Mouse (Mus musculus) urinary bladder, postnatal 4 days (tissue): ENCODE measurements around the gene Trib2.
A peak's percentile ranks its signal among the peaks of the same experiment; 100 is the strongest.

Source experiments
- DNase-seq, 2 experiments: peaks; one replicate each; pipeline ENCODE4 v3.0.0; 2021 to 2022; ENCODE audit warnings: low spot score in 2 of 2

Gene Trib2

DNA sequence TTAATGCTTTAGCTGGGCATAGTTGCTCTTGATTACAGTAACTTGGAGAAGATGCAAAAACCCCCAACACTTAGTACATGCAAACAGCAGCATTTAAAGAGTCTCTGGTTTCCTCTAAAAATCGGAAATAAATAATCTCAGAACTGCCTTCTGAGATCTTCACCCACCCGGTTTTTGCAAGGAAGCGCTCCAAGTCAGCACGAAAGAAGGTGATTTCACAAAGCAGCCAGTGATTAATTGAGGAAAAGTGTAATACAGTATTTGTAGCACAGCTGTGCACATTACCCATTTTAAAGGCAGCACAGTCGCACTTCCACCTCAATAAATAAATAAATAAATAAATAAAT, 2.9 kb downstream of the Trib2 start:
- DNase-seq: no peak

DNA sequence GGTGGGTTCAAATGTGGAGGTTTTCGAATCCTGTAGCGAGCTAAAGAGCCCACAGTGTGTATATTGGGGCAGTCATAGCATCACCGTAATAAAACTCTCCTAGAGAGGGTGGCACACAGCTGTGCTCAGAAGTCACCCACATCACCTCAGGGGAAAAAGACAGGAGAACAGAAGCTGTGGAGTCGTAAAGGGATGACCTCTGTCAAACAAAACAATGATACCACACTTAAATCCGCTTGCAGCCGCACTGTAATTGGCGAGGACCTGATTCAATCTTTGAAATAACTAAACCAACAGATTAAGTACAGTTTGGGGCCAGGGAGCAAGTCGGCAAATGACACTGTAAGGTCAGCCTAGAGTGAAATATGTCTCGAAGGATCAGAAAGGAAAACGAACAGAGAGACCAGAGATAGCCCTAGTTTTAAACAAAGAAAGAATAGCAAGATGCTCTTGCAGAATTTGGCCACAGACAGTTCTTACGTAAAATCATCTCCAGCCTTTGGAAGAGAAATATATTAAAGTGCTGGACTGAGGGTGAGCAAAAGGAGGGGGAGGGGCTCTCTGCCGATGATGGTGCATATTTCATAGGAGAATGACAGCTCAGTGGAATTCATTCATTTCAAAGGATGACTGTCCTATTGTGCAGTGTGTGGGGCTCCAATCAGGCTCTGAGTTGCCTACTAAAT, 3.4 kb downstream of the Trib2 start:
- DNase-seq: no peak

DNA sequence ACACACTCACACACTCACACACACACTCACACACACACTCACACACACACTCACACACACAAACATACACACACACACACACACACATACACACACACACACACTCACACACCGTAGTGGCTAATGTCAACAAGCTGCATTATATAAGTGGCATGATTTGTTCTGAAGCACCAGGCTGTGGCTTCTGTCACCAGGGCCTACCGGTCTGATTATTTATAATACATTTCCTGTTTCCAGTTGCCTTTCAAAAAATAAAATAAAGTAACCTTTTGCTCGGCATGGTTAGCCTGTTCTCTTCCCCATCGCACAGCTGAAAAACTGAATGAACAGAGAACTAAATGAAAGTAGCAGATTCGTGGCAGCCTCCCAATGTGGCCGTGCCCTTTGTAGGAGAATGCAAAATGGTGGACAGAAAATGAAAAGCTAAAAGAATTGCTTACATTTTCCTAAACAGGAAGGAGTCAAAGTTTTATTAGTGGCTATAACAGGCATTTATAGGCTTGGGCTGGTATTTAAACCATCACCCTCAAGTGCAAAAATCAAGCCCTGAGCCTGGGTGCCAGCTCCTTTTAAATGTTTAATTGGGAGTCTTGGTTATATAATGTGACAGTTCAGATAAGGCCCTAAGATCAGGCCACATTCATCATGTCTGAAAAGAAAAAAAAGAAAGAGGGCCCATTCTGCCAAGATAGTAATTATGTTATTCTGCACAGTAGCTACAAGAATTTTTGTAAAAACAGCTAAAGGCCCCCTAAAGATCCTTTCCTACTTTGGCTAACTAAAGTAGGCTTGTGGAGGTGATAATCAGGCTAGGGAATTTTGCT, 4.4 kb downstream of the Trib2 start:
- DNase-seq: no peak

DNA sequence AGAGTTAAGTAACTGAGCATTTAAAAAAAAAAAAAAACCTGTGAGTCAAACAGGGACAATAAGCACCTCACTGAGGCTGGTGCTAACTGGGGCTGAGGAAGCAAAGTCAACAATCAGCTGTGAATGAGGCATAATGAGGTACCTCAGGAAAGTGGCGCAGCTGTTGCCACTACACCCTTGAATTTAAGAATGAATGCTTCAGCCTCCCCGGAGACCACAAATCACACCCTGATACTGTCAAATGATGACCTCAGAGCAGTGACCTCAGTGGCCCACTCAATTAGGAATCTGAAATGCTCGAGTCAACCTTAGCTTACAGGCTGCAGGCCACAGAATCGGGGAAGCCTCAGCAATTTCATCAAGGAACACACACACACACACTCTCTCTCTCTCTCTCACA, 5.0 kb downstream of the Trib2 start:
- DNase-seq: no peak

DNA sequence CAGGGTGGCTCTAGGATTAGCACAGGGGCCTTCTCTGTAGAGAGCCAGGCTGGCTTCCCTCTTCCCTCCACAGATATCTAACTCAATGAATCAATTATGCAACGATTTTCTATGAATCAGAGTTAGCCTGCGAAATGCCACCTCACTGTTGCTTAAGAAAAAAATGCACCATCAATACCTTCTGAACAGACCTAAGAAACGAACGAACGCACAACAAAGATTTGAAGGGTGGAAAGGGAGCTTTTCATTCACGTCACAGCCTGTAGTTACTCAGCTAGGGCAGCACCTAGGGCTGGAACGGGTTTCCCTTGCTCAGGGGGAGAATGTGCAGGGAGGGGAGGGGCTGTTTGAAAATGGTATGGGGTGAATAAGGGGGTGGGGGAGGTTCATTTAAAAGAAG, 5.8 kb downstream of the Trib2 start:
- no peak for DNase-seq

DNA sequence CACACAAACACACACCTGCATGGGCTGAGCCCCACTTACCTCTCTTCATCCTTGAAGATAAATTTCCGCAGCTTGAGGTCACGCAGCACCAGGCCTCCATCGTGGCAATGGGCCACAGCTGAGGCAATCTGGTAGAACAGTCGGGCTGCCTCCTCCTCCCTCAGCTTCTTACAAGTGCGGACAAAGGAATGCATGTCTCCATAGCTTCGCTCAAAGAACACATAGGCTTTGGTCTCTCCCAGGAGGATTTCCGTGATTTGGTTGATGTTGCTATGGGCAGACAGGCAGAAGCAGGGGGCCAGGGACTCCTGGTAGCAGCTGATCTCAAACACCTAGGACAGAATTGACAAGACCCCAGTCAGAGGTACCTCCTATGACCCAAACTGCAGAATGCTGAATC, 7.1 kb downstream of the Trib2 start:
- DNase-seq: no peak

DNA sequence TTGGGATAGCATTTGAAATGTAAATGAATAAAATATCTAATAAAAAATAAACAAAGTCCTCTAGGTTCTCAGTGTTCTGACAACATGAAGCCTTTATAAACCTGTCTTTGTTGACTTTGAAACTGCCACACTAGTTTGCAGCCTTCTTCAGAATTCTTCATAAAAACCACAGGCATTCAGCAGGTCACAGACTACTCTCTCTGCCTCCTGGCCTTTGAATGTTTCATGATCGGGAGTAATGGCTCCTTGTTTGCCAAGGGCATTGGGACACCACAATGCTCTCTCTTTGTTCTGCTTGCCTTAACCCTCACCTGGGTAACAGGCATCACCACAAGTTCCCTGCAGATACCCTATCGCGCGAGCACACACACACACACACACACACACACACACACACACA, 7.5 kb downstream of the Trib2 start:
- DNase-seq: no peak

DNA sequence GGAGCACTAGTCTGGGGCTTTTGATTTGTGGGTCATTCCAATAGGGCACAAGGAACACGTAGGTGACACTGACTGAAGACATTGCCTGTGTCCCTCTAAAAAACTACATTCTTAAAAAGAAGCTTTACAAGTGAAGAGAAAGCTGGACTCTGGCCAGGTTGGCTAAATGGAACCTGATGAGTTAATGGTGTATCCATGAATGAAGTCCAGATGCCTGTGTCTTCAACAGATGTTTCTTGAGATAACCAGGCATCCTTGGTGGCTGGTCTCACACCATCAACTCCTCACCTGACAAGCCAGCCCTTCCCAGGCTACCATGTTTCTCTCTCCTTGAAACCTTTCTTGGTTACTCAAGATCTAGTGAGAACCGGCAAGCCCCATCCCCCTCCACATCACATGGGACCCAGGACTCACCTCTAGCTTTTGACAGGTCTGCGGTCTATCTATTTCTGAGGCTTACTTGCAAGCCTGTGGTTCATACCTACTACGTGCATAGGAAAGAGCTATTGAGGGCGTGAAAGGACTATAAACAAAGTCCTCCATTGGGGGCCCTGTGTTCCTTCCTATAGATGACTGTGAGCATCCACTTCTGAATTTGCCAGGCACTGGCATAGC, 8.4 kb downstream of the Trib2 start:
- DNase-seq: no peak

DNA sequence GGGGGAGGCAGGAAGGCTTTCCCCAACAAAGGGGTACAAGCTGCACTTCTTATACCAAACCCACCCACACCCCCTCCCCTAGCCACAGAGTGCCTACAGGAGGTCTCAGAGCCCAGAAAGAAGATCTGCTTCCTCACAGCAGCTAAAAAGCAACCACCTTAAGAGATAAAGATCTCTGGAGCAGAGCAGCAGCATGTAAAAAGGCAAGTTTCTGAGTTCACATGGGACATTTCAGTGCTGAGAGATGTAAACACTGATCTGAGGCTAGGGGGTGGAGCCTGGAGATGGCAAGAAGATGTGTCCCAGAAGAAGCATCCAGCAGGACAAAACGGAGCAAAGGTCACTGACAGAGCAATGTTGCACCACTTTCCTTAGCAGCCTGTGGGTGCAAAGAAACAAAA, 11.8 kb downstream of the Trib2 start:
- no peak for DNase-seq

DNA sequence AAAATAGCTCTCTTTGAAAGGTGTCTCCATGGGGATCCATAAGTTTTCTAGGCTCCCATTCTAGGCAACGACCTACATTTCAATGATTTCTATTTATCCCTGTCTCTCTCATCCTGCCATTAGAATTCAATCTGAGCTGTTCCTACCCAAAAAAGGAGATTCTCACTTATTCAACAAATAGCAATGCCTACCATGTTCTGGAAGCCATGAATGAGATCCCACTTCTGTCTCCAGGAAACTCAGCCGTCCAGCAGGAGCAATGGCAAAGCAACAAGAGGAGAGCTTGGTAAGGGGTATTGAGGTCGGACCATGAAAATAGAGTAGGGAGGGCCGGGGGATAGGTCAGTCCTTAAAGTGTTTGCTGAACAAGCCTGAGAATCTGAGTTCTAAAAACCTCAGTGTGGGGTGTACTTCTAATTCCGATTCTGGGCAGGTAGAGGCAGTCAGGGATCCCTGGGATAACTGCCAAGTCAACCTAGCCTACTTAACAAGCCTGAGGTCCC, 12.7 kb downstream of the Trib2 start:
- no peak for DNase-seq

DNA sequence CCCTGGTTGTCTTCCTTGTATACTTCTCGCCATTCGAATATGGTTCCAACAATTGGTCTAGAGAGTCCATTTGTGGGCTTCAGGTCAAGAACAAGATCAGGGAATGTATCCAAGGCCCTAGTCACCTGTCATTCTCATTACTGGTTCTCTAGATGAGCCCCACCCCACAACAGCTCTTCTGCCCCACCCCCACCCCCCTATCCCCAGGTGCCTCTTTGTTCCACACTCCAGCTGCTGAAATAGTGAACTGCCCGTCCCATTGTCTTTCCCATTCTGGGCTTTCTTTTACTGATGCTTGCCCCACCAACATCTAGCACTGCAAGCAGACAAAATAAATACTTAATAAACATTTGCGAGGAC, 15.2 kb downstream of the Trib2 start:
- DNase-seq: no peak

DNA sequence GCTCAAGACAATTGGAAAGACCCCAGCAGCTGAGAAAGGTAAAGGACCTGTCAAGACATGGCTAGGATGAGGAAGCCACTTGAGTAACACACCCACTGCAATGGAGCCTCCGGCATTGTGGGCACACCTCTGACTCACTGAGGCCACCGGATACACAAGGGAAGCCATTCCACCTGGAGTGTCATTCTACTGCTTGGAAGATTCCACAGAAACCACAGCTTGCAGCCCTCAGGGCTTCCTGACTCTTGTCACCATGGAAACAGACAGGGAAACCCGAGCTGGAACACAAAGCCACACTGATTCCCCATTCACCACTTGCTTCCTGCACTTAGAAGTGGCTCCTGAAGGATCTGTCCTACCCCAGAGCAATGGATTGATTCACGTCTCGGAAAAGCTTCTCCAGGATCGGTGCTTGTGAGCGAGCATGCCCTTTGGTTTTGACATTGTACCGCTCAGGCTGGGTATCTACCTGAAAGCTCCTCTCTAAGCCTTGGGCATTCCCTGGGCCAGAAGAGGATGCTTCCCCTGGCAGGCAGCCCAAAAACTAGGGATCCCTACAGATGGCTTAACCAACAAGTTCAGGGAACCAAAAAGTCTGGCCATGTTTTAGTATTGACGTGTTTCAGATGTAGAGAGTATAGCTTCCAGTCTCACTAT, 15.7 kb downstream of the Trib2 start:
- no peak for DNase-seq

DNA sequence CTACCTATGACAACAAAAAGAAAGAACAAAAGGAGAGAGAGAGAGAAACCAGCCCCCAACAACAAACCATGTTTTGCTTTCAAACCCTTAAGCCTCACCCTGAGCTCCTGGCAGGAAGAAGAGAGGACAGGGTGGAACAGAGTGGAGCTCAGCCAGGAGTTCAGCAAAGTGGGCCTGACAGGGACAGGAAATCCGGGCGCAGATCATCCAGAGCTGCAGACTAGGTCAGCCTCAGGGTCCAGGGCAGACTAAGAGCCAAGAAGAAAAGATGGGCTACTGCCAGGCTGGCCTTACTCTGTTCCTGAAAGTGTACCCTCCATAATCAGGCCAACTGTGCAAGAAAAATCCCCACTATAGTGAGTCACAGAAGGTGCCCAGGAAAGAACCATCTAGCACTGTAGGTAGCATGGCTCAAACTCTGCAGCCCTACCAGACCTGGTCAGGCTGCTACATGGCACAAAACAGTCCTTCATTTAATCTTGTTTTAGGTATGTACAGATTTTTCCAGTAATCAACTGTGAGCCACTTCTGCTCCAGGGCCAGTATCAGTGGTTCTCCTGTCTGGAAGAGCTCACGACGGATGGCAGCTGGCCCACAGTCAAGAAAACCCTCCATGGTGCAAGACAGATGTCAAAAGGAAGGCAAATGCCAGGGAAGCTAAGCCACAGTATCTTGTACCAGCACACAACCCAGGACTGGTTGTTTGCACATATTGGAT, 16.4 kb downstream of the Trib2 start:
- DNase-seq: no peak

DNA sequence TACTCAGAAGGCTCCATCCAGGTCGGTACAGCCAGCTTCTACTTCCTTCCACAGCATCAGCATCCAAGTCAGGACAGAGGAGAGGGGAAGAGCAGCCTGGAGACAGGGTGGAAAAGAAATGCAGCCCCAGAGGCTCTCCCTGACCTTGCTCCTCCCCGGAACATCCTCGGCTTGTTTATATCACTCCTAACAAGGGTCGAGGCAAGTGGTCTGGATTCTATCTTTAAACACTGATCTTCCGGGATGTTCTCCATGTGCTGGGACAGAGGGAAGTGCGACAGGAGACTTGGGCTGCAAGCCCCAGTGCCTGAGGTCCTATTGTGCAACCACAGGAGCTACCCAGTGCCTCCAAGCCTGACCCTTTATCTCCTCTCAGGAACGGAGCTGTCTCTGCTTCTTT, 18.7 kb downstream of the Trib2 start:
- no peak for DNase-seq

DNA sequence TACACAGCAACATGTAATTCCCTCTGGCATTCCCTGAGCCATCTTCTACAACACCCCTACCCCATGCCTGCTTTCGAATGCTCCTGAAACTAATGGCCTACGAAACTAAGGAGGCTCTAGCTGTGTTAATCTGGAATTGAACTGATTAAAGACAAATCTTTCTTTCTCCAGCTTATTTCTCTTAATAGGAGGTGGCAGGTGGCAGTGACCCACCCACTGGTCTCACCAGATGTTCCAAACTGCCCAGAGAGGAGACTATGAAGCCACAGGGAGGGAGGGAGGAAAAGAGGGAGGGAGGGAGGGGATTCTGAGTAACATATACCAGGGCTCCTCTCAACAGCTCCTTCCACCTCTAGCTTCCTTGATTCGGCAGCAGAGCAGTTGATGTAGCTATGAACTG, 20.8 kb downstream of the Trib2 start:
- no peak for DNase-seq

DNA sequence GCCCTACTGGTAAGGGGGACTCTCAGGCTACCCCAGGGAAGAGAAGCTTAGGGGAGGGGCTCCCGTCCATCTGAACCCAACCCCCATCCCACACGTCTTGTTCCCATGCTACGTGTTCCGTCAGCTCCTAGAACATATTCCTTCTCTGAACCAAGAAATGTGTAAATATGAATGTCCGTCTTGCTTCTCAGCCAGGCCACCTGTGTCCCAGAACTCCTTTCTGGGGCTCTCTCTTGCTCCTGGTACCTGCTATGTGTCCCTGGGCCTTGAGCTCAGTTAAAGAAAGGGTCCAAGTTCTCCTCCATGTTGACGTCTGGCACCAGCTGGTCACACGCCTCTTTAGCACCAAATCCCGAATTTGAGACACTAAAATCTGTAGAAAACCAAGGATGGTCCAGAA, 23.4 kb downstream of the Trib2 start:
- no peak for DNase-seq

DNA sequence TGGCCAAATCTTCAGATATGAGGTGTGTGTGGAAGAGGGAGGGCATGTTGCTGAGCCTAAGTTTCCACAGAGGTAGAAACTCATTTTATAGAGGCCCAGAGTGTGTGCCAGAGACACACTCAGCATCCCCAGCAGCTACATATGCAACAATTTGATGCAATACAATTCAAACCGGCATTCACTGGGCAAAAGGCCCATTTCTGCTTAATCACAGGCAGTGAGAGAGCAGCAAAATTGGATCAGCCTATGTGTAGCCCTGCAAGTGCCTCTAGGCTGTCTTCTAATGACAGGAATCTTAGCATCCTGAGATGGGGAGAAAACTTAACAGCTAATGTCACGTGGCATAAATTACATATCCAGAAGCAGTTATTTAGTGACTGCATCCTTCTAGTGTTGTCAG, 26.5 kb downstream of the Trib2 start:
- no peak for DNase-seq

DNA sequence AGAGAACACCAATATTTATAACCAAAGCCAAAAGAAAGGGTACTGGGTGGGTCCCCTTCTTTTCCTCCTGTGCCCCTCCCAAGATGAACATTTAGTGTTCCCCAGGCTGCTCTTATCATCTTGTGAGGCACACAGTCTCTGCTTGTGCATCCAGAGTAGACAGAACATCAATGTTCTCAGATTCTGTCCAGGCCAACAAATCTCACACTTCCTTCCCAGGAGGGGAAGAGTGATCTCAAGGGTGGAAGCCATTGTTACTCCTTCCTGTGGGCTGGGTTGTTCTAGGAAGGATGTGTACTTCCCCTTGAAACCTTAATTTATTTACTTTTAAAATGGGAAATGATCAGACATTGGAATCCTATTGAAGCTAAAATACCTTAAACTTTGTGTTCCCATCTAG, 39.7 kb downstream of the Trib2 start:
- no peak for DNase-seq

DNA sequence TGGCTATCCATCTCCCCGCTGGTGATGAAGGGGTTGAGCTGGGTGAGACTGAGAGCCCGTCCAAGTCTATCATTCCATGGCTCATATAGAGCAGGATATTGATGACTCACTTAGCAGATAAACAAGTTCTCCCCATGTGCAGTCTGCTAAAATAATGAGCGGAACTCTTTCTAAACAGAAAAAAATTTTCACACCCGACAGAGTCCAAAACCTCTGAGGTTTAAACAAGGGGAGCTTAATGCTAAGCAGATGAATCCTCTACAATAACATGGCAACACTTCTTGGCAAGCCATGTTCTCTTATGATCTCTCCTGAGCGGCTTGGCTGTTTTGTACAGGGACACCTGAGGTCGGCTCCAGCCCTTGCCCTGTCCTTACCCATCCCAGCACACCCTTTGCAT, 45.0 kb downstream of the Trib2 start:
- DNase-seq: no peak

DNA sequence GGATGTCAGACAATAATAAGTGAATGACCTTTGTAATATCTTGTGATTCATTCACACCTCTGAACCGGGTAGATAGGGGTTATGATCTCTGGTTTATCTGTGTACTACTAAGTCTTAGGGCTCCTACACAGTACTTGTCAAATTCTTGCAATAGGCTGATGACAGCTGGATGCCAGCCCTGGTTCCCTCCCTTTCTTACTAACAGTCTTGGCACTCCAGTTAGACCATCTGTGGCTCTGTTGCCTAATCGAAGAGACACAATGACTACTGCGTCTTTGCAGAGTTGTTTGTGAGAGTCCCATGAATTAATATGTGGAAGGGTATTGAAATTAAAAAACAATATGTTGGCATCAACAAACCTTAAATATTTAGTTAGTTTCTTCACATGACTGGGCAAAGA, 48.2 kb downstream of the Trib2 start:
- DNase-seq: no peak

DNA sequence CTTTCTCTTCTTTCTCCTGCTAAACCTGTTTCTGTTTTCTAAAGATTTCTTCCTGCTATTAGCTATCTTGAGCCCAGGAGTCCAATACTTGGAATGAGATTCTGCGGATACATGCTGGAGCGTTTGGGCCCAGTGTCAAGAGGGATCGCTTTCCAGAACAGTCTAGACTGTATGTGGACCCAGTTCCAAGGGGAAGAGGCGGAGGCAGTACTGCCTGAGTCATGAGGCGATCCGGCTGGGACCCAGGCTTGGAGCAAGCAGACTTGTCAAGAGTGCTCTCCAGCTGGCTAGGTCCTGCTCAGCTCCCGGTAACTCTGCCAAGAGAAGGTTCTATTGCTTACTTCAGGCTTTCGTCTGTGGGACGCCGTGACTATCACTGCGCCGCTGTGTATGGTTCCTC, 50.7 kb downstream of the Trib2 start:
- DNase-seq: peak; percentile 76 to 81

DNA sequence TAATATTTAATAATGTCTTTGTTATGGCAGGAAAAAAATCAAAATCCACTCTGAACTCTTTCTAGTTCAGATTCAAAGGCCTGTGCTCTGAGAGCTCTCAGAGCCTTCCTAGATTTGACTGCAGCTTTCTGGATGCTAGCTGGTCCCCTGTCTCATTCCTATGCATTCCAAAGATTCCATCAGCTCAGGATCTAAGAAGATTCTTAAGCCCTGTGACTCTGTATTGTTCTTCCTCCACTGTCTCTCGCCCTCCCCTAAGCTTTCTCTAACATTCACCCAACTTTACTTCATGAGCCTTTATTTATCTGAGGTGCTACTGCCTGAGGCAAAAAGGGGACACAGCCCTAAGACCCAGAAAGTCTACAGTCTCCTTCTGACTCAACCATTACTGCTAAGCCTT, 51.5 kb downstream of the Trib2 start:
- DNase-seq: no peak
